Mouse (Mus musculus) cerebellum, adult 2 months (tissue): ENCODE data around the gene Rasl12. TPM values are rescaled to one million over a fixed set of nuclear protein-coding genes. Genes with fewer than 3 reads are reported as not detected.

Experiments used
- DNase-seq, 2 experiments: peaks; one replicate each; pipeline ENCODE4 v3.0.0; 2021
- H3K27ac ChIP-seq: fragments of 200-500 bp; 2 replicates; pipeline ENCODE4 v1.5.1; 2012; ENCODE audit warnings: low read length, control low read depth, inconsistent platforms; ENCODE audit not compliant: insufficient read depth
- H3K27me3 ChIP-seq: fragments of 200-500 bp; 2 replicates; pipeline ENCODE4 v1.6.1; 2012; ENCODE audit warnings: inconsistent platforms, mild to moderate bottlenecking, low read length, moderate library complexity; ENCODE audit not compliant: control insufficient read depth, insufficient read depth
- H3K4me1 ChIP-seq: fragments of 200-500 bp; 2 replicates; pipeline ENCODE4 v1.6.1; 2011; ENCODE audit warnings: low read length; ENCODE audit not compliant: control insufficient read depth, insufficient read depth
- H3K4me3 ChIP-seq: fragments of 200-500 bp; replicated peaks from 2 replicates; pipeline ENCODE3; 2011; ENCODE audit warnings: mild to moderate bottlenecking, low read depth, low read length, control low read depth; ENCODE audit not compliant: insufficient read depth
- CTCF ChIP-seq: fragments of 200-500 bp; IDR thresholded peaks from 2 replicates; pipeline ENCODE4 v1.5.1; 2011; ENCODE audit warnings: low read depth, mild to moderate bottlenecking, control low read depth, low read length, moderate library complexity, borderline replicate concordance; ENCODE audit not compliant: insufficient read depth
- POLR2A ChIP-seq: fragments of 200-500 bp; IDR thresholded peaks from 2 replicates; pipeline ENCODE4 v1.6.1; 2011; ENCODE audit warnings: low read length, control low read depth, borderline replicate concordance; ENCODE audit not compliant: insufficient read depth
- WGBS: fragments of 180-500 bp; shearing (Covaris S2); methylation state at CpG from one replicate; pipeline ENCODE4 v1.1.7; 2018; 5-methylcytosine and 5-hydroxymethylcytosine counted together
- polyA plus RNA-seq: library from polyadenylated mRNA; depleted of rRNA; stranded (reverse); fragments of >200 nt; gene quantifications from 2 replicates; pipeline ENCODE4 v1.2.3, GENCODE M21; 2012

The Rasl12 gene
- polyA plus RNA-seq, 1 experiment: 7.4 TPM

DNA sequence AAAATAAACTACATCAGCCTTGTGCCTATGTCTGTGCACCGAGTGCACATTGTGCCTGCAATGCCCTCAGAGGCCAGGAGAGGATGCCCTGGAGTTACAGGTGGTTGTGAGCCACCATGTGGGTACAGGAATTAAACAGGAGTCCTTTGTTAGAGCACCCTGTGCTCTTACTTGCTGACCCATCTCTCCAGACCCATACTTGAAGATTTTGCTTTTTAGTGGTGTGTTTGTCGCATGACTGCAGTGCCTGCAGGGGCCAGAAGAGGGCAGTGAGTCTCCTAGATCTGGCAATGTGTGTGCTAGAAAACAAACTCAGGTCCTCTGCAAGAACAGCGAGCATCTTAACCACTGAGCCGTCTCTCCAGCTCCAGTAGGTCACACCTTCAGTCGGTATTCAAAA lies 35.8 kb downstream of the Rasl12 start:
- Histone ChIP-seq H3K4me3 (no peak overlapping the region), H3K4me1 (no peaks in the 10 kb centered on the region), H3K27me3 (no peaks in the 10 kb centered on the region), H3K27ac (no peak overlapping the region)
- TF ChIP-seq CTCF (peak; percentile 32; the same call in 1 of the 2 replicates), POLR2A (no peak)
- peak; percentile 23 to 27 for DNase-seq
- 64% methylated on average over 5 of the region's 5 CpGs for WGBS

DNA sequence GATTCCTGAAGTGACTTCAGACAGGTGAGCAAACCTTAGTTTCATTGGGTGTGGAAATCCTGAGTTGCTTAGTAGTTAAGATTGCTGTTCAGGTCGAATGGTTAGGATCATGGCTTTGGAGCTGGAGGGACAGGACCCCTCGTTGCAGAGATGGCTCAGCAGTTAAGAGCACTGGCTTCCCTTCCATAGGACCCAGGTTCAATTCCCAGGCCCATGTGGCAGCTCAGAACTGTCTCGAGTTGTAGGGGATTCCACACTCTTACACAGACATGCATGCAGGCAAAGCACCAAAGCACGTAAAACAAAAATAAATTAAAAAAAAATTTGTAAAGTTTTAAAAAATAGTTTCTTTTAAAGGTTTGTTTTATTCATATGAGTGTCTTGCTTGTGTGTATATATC lies 36.9 kb downstream of the Rasl12 start:
- no peak overlapping the region for H3K4me3 ChIP-seq
- DNase-seq: no peak
- TF ChIP-seq POLR2A: no peak
- no peak for TF ChIP-seq CTCF
- no peak overlapping the region for H3K27ac ChIP-seq
- no peaks in the 10 kb centered on the region for H3K4me1 ChIP-seq
- no peaks in the 10 kb centered on the region for H3K27me3 ChIP-seq
- 67% methylated on average over 4 of the region's 4 CpGs for WGBS

DNA sequence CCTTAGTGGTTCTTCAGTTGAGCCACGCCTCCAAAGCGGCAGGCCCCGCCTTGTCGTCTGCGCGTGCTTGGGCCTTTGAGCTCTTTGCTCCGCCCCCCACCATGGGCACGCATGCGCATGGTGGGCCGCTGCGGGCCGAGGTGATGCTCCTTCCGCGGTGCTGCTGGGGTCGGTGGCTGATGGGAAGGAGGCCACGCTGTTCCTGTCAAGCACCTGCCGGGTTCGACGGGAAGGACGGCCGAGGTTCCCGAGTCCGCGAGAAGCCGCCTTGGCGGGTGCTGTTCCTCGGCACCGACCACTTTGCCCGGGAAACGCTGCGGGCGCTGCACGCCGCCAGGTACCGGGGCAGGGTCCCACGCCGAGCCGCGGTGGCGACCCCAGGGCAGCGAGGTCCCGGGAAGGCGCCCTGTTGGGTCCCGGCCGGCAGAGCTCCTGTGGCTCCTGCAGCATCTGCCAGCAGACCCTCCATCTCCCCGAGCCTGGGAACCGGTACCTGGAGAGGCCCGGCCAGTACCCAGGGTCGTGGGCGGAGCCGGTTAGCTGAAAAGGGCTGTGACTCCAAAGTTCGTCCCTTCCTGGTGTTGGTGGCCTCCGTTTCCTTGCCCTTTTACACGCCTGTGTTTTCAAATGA lies 37.5 kb downstream of the Rasl12 start, which contains the start of gene Mtfmt:
Gene Mtfmt, plus strand, starts transcription at position 112 of the 631 bp plus-strand sequence.
- no peaks in the 10 kb centered on the region for H3K4me1 ChIP-seq
- DNase-seq: peak; percentile 90
- no peaks in the 10 kb centered on the region for H3K27me3 ChIP-seq
- H3K27ac ChIP-seq: no peak within 1 kb of the TSS
- H3K4me3 ChIP-seq: peak within 1 kb of the TSS; percentile 62
- under 1% methylated on average over 54 of the region's 54 CpGs for WGBS
- TF ChIP-seq POLR2A: peak; percentile 95
- no peak for TF ChIP-seq CTCF

DNA sequence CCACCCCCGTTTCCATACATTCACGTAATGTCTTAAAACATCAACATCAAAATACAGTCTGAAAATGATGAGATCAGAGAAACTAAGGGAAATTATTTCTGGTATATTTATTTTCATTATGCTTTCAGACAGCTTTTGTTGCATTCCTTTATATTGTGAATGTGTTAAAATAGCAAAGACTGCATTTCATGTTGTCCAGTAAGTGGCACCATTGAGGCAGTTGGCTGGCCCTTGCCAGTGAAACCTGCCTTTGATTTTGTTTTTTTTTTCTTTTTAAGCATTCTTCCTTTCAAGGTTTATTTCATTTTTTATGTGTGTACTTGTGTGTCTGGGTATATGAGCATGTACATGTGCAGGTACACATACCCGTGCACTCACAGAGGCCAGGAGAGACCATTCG lies 46.4 kb downstream of the Rasl12 start:
- WGBS: 93% methylated on average over 4 of the region's 4 CpGs
- H3K4me1 ChIP-seq: no peaks in the 10 kb centered on the region
- no peaks in the 10 kb centered on the region for H3K27me3 ChIP-seq
- H3K4me3 ChIP-seq: no peak overlapping the region
- H3K27ac ChIP-seq: no peak overlapping the region
- no peak for DNase-seq
- no peak for TF ChIP-seq POLR2A
- no peak for TF ChIP-seq CTCF

DNA sequence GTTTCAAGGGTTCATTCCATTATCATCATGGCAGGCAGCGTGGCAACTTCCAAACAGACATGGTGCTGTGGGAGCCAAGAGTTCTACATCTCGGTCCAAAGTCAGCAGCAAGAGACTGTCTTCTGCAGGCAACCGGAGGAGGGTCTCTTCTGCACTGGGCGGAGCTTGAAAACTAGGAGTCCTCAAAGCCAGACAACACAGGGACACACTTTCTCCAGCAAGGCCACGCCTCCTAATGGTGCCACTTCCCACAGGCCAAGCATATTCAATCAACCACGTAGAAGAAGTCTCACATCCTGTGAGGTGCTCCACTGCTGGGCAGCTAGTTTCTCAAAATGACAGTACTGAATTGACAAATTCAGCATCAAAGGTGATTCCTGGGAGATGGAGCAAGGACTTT lies 49.6 kb downstream of the Rasl12 start:
- H3K4me3 ChIP-seq: no peak overlapping the region
- 89% methylated on average over 6 of the region's 6 CpGs for WGBS
- no peaks in the 10 kb centered on the region for H3K27me3 ChIP-seq
- H3K27ac ChIP-seq: no peak overlapping the region
- TF ChIP-seq POLR2A (no peak), CTCF (no peak)
- no peak for DNase-seq
- H3K4me1 ChIP-seq: no peaks in the 10 kb centered on the region

DNA sequence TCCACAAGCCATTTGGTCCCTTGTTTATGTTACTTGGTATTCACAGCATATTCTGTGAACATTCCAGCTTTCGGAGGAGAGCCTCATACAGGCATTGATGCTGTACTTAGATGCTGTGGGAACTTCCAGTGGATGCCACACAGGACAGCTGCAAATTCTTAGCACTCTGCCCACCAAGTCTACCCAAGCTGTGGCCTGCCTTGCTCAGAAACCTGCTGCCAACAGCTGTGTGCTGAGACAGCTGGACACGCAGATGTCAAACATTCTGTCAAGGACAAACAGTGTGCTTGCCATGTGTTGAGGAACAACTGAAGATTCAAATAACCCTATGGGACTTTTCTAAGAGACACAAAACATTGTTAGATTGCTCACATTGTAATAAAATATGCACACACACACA lies 60.7 kb downstream of the Rasl12 start:
- no peak overlapping the region for H3K4me3 ChIP-seq
- H3K4me1 ChIP-seq: peaks cover 3% of the 10 kb centered on the region; the same call in 1 of the 2 replicates
- H3K27ac ChIP-seq: no peak overlapping the region
- no peaks in the 10 kb centered on the region for H3K27me3 ChIP-seq
- WGBS: 93% methylated on average over 2 of the region's 2 CpGs
- no peak for DNase-seq
- no peak for TF ChIP-seq CTCF
- no peak for TF ChIP-seq POLR2A

DNA sequence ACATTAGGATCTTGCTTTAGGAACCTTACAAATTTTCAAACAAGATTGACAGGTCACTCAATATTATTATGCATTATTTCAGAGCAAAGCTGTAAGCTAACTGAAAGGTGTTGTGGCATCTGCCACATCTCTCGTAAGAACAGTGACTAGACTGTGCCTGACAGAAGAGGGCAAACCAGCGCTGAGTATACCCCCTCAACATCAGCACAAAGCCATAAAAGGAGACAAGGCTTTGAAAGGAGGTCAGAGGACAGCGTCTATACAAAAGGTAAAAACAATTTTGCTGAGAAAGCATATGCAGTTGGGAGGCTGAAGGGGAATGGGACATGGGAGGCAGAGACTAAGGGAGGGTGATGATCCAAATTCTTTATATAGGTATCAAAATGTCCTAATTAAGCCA lies 61.9 kb downstream of the Rasl12 start:
- Histone ChIP-seq H3K4me1 (peaks cover 3% of the 10 kb centered on the region; the same call in 1 of the 2 replicates), H3K4me3 (peak overlapping the region; percentile 87), H3K27ac (peak overlapping the region; percentile 2; the same call in 1 of the 2 replicates), H3K27me3 (no peaks in the 10 kb centered on the region)
- WGBS: 61% methylated on average over 3 of the region's 3 CpGs
- TF ChIP-seq POLR2A (no peak), CTCF (no peak)
- no peak for DNase-seq

DNA sequence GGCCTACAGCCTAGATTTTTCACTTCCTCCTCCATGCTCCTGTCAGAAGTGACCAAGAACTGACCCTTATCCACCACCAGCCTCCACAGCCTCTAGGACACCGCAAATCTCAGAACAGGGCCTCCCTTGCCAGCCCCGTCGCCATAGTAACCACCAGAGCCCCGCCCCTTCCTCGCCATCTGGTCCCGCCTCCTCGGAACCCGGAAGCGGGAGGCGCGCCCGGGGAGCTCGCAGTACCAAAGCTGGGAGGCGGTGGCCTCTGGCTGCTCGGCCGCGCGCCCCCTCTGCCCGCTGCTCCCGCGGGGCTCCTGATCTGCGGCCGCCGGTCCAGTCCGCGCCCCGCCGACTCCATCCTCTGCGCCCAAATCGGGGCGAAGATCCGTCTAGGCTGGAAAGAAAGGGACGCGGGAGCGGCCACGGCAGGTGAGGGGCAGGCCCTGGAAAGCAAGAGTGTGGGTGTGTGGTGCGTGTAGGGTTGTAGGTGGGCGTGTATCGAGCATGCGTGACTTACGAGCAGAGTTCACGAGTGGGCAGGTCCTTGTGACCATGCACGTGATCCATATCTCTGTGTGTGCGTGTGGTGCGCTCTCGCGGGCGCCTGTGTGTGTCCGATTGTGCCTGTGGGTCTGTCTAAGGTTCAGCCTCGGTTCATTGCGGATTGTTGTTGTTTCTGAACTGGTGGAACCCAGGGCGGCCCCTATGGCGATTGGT lies 62.6 kb downstream of the Rasl12 start, which contains the start of gene Spg21:
Gene Spg21, plus strand, starts transcription at position 216 of the 711 bp plus-strand sequence.
- 0% methylated on average over 53 of the region's 53 CpGs for WGBS
- Histone ChIP-seq H3K27me3 (no peaks in the 10 kb centered on the region), H3K4me1 (peaks cover 3% of the 10 kb centered on the region; the same call in 1 of the 2 replicates), H3K4me3 (peak within 1 kb of the TSS; percentile 87), H3K27ac (peak within 1 kb of the TSS; percentile 32)
- peak; percentile 93 to 98 for DNase-seq
- TF ChIP-seq POLR2A (peak; percentile 54; the same call in 1 of the 2 replicates), CTCF (no peak)
